Mouse (Mus musculus) splenic B cell, adult 2 months (primary cell): ENCODE measurements at regions not wholly inside any gene's neighbourhood (a gene's known extent, or its start where the extent isn't known, plus 50 kb on each side); places are given as distances from the start of the nearest gene placed in this dataset.
"Not testable (repeated sequence)": the region's sequence is repeated elsewhere in the genome, so short reads cannot be mapped to it uniquely, and the experiment has no call there.

ENCODE experiments used
- DNase-seq: peaks from one replicate; pipeline ENCODE4 v3.0.0-alpha.2; 2011; ENCODE audit warnings: low read depth, low spot score
- H3K27me3 ChIP-seq: 2 replicates; pipeline ENCODE4 v1.6.1; 2012; ENCODE audit warnings: mild to moderate bottlenecking, low read length, moderate library complexity, mixed read lengths; ENCODE audit not compliant: control insufficient read depth, poor library complexity, insufficient read depth, severe bottlenecking
- H3K36me3 ChIP-seq: 2 replicates; pipeline ENCODE4 v1.6.1; 2012; ENCODE audit warnings: mild to moderate bottlenecking, low read length, moderate library complexity, mixed read lengths; ENCODE audit not compliant: control insufficient read depth, poor library complexity, insufficient read depth, severe bottlenecking

DNA sequence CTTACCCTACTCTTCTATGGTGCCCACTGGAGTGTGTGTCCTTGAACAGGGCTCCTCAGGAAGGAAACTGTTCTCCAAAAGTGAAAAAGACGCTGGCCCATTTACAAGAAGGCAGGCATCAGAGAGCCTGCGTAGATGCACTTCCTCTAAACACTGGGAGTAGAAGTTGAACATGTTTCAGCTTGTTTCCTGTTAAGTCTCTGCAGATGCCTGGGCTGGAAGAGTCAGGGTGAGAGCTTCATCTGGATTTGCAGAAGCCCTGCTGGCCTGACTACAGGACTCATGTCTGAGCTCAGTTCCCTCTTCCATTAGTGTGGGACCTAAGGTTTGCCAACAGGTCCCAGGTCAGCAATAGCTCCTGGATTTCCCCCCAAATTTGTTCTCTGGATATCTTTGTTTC, 54.7 kb upstream of the Nlrp1b start:
- Histone ChIP-seq H3K36me3 (no peaks in the 10 kb centered on the region), H3K27me3 (no peaks in the 10 kb centered on the region)
- DNase-seq, result no peak

- not testable (repeated sequence) for H3K36me3 ChIP-seq, H3K27me3 ChIP-seq, DNase-seq
Observed at GRCm38 (mm10) chr11:71288243-71288642, 57.7 kb upstream of the Nlrp1b start.

GRCm38 (mm10) chr11:71289490-71289889, 59.0 kb upstream of the Nlrp1b start:
- DNase-seq, result no peak
- Histone ChIP-seq H3K27me3 (no peaks in the 10 kb centered on the region), H3K36me3 (no peaks in the 10 kb centered on the region)

DNA sequence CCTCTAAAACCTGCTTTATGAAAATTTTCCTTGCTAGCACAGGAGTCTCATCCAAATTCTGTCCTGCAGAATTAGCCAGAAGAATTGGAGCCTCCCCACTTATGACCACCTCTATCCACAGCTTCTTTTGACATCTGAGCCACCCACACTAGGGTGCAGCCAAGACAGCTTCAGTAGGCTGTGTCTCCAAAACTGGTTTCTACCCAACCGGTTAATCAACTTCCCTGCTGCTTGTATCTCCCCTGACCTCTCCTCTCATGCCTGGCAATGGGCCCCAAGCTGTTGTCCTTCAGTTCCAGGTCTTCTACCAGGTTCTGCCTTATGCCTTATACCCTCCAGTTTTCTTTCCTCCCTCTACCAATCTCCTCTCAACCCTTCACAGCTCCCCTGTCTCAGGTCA, 68.9 kb upstream of the Nlrp1b start:
- DNase-seq, result no peak
- H3K27me3 ChIP-seq, result no peaks in the 10 kb centered on the region

DNA sequence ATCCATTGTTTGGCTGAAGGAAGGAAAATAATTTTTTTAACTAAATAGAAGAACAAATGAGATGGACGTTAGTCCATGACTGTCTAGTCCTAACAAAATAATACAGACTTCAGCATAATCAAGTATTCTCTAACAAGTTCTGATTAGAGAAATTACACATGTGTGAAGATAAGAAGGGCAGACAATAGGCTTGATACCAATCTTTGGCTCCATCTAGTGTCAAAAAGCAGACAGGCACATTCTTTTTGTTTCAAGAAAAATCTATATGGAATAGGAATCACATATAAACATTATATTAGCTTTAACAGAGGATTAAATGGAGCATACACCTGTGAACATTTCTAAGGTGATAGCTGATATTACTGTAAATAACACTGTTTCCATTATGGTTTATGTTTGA, 92.9 kb upstream of the Nlrp1b start:
- Histone ChIP-seq H3K27me3 (no peaks in the 10 kb centered on the region), H3K36me3 (no peaks in the 10 kb centered on the region)
- DNase-seq, result peak; percentile 36

More for the DNA sequence above, 68.9 kb upstream of the Nlrp1b start:
- H3K36me3 ChIP-seq, result no peaks in the 10 kb centered on the region

DNA sequence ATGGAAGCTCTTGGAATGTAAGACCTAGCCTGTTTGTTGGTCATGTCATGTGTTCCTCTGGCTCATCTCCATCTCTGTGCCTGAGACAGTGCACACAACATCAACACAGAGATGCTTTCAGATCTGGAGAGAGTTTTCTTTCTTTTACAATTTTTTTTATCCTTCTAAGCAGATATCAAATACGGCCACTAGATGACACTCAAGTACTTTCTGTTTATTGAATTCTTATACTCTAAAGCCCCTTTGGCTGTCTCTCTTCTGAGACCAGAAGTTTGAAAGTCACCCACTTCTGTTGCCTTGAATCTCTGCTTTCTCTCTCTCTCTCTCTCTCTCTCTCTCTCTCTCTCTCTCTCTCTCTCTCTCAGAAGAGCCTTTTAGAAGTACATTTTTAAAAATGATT, 106.9 kb upstream of the Nlrp1b start:
- no peak for DNase-seq
- no peaks in the 10 kb centered on the region for H3K36me3 ChIP-seq
- H3K27me3 ChIP-seq, result no peaks in the 10 kb centered on the region

DNA sequence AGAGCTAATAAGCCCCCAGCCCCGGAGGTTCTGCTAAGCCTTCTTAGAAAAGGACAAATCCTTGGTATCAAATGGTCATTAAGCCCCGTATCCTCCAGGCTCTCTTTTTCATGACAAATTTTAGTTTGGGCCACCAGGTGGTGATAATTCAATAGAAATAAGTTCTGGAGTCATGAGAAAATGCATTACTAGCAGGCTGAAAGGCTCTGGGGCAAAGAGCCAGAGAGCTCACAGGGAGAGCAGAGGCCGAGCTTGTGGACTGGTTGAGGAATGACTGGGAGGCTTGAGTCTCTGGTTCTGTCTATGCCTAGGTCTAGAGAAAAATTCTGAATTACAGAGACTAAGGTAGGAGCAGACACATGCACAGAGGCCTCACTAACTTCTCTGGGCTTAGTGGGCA, 115.5 kb upstream of the Nlrp1b start:
- no peak for DNase-seq
- H3K27me3 ChIP-seq, result no peaks in the 10 kb centered on the region
- H3K36me3 ChIP-seq, result no peaks in the 10 kb centered on the region

- no peak for DNase-seq
- no peaks in the 10 kb centered on the region for H3K36me3 ChIP-seq
- no peaks in the 10 kb centered on the region for H3K27me3 ChIP-seq
Observed at GRCm38 (mm10) chr11:71357089-71357488, 126.6 kb upstream of the Nlrp1b start.

DNA sequence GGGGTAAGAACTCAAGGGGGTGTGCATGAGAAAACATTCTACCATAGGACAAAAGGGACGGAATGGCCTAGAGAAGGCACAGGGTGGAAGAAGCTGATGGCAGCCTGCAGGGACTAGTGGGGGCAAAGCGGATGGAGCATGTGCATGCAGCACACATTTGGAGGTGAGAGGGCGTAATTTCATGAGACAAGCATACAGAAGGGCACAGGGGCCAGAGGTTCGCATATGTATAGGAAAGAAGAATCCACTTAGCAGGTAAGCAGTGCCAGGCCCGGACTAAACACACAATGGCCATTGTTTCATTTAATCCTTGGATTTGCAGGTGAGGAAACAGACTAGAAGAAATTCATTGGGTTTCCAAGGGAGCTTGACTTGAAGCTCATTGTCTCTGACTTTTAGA, 130.3 kb upstream of the Nlrp1b start:
- Histone ChIP-seq H3K36me3 (no peaks in the 10 kb centered on the region), H3K27me3 (no peaks in the 10 kb centered on the region)
- DNase-seq, result no peak

- DNase-seq, result no peak
- no peaks in the 10 kb centered on the region for H3K27me3 ChIP-seq
- H3K36me3 ChIP-seq, result no peaks in the 10 kb centered on the region
Observed at GRCm38 (mm10) chr11:71371871-71372270, 141.3 kb upstream of the Nlrp1b start.

- no peaks in the 10 kb centered on the region for H3K36me3 ChIP-seq
- no peak for DNase-seq
- H3K27me3 ChIP-seq, result no peaks in the 10 kb centered on the region
Observed at GRCm38 (mm10) chr11:71375132-71375531, 144.6 kb upstream of the Nlrp1b start.

- no peaks in the 10 kb centered on the region for H3K36me3 ChIP-seq
- no peaks in the 10 kb centered on the region for H3K27me3 ChIP-seq
- no peak for DNase-seq
Observed at GRCm38 (mm10) chr11:71388411-71388810, 157.9 kb upstream of the Nlrp1b start.

DNA sequence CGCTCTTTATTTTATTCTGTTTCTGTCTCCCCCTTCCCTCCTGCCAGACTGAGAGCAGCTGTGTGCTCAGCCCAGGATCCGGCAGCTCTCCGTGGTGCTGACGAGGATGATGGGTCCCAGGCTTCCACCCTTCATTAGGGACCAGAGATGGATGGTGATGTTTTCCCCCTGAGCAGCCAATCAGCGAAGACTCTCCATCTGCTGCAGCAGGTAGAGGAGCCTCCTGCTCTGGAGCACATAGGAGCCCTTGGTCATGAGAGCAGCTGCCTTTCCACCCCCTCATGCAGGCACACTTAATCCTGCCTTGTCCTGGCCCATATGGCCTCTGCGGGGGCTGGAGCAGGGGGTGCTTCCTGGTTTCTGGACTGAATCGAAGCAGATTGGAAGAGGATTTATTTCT, 159.1 kb upstream of the Nlrp1b start:
- no peak for DNase-seq
- Histone ChIP-seq H3K27me3 (no peaks in the 10 kb centered on the region), H3K36me3 (no peaks in the 10 kb centered on the region)

- Histone ChIP-seq H3K36me3 (no peaks in the 10 kb centered on the region), H3K27me3 (no peaks in the 10 kb centered on the region)
- DNase-seq, result no peak
Observed at GRCm38 (mm10) chr11:71390151-71390550, 159.6 kb upstream of the Nlrp1b start.

- H3K27me3 ChIP-seq, result no peaks in the 10 kb centered on the region
- no peaks in the 10 kb centered on the region for H3K36me3 ChIP-seq
- DNase-seq, result no peak
Observed at GRCm38 (mm10) chr11:71390616-71391015, 160.1 kb upstream of the Nlrp1b start.

DNA sequence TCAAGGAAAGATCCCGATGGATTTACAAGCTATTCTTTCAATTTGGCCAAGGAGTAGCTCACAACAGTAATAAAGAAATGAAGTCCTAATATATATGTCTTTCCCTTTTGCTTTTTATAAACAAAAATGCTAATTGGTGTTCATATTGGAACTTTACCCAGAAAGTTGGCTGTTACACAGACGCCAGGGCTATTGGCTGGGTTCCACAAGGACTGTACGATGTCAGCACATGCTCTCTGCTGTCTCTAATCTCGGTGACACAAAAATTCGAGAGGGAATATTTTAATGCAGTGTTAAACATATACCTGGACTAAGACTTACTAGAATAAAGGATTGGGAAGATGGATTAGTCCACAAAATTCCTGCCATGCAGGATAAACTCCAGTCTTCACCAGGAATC, 162.9 kb upstream of the Nlrp1b start:
- DNase-seq, result no peak
- Histone ChIP-seq H3K36me3 (no peaks in the 10 kb centered on the region), H3K27me3 (no peaks in the 10 kb centered on the region)
